Mouse (Mus musculus): ENCODE data around the gene Chp1. TPM values are rescaled to one million over a fixed set of nuclear protein-coding genes. Genes with fewer than 3 reads are reported as not detected.

Gene Chp1
- polyA plus RNA-seq, 1 experiment from 2014 or later, result 69.6 TPM

GRCm38 (mm10) chr2:119549678-119550077 is 2.2 kb downstream of the Chp1 start:
- H3K27me3 ChIP-seq (ENCODE audit: control insufficient read depth, insufficient read depth, low read depth, low read length), result no peaks in the 10 kb centered on the region
- H3K4me2 ChIP-seq (ENCODE audit: low read depth, low read length), result peak overlapping the region; percentile 92
- no peaks in the 10 kb centered on the region for H3K9me3 ChIP-seq (replicated peaks; ENCODE audit: control insufficient read depth, low read length)
- H3K27ac ChIP-seq (ENCODE audit: low read length), result no peak overlapping the region
- peaks cover 33% of the 10 kb centered on the region for H3K4me1 ChIP-seq (ENCODE audit: control insufficient read depth, low read depth, low read length)
- H3K9ac ChIP-seq (ENCODE audit: low read depth, low read length), result no peak overlapping the region; the same call in 1 of the 2 replicates
- peak overlapping the region; percentile 99 for H3K4me3 ChIP-seq (ENCODE audit: low read depth, low read length)
- no peak for ATAC-seq (ENCODE audit: low read depth)
- H3K36me3 ChIP-seq (ENCODE audit: control insufficient read depth, insufficient read depth), result no peaks in the 10 kb centered on the region
- 64% methylated on average over 2 of the region's 2 CpGs for WGBS (ENCODE audit: insufficient replicate concordance)

- H3K36me3 ChIP-seq (ENCODE audit: control insufficient read depth, insufficient read depth), result no peaks in the 10 kb centered on the region
- no peaks in the 10 kb centered on the region for H3K9me3 ChIP-seq (replicated peaks; ENCODE audit: control insufficient read depth, low read length)
- ATAC-seq (ENCODE audit: low read depth), result no peak
- H3K27me3 ChIP-seq (ENCODE audit: control insufficient read depth, insufficient read depth, low read depth, low read length), result no peaks in the 10 kb centered on the region
- peaks cover 13% of the 10 kb centered on the region for H3K4me1 ChIP-seq (ENCODE audit: control insufficient read depth, low read depth, low read length)
- H3K9ac ChIP-seq (ENCODE audit: low read depth, low read length), result no peak overlapping the region
- no peak overlapping the region for H3K4me2 ChIP-seq (ENCODE audit: low read depth, low read length)
- no peak overlapping the region for H3K27ac ChIP-seq (ENCODE audit: low read length)
- WGBS (ENCODE audit: insufficient replicate concordance), result 73% methylated on average over 3 of the region's 3 CpGs
- no peak overlapping the region for H3K4me3 ChIP-seq (ENCODE audit: low read depth, low read length)
Measured at GRCm38 (mm10) chr2:119558039-119558438, 10.5 kb downstream of the Chp1 start.

GRCm38 (mm10) chr2:119558737-119559340 is 11.3 kb downstream of the Chp1 start:
- Histone ChIP-seq H3K9ac (ENCODE audit: low read depth, low read length) (no peak overlapping the region), H3K27ac (ENCODE audit: low read length) (peak overlapping the region; percentile 63), H3K36me3 (ENCODE audit: control insufficient read depth, insufficient read depth) (no peaks in the 10 kb centered on the region), H3K4me3 (ENCODE audit: low read depth, low read length) (no peak overlapping the region), H3K9me3 (replicated peaks; ENCODE audit: control insufficient read depth, low read length) (no peaks in the 10 kb centered on the region), H3K4me1 (ENCODE audit: control insufficient read depth, low read depth, low read length) (peaks cover 10% of the 10 kb centered on the region), H3K27me3 (ENCODE audit: control insufficient read depth, insufficient read depth, low read depth, low read length) (no peaks in the 10 kb centered on the region), H3K4me2 (ENCODE audit: low read depth, low read length) (0 out of 2 replicates have a peak overlapping the region, but pooled peaks have one; percentile 7)
- ATAC-seq (ENCODE audit: low read depth), result peak; percentile 70
- 42% methylated on average over 7 of the region's 7 CpGs for WGBS (ENCODE audit: insufficient replicate concordance)

GRCm38 (mm10) chr2:119561794-119562193 is 14.3 kb downstream of the Chp1 start:
- no peak overlapping the region for H3K9ac ChIP-seq (ENCODE audit: low read depth, low read length)
- no peak for ATAC-seq (ENCODE audit: low read depth)

GRCm38 (mm10) chr2:119565284-119565683 is 17.8 kb downstream of the Chp1 start:
- Histone ChIP-seq H3K9me3 (replicated peaks; ENCODE audit: control insufficient read depth, low read length) (no peaks in the 10 kb centered on the region), H3K4me2 (ENCODE audit: low read depth, low read length) (no peak overlapping the region), H3K4me3 (ENCODE audit: low read depth, low read length) (no peak overlapping the region), H3K27ac (ENCODE audit: low read length) (no peak overlapping the region), H3K4me1 (ENCODE audit: control insufficient read depth, low read depth, low read length) (no peaks in the 10 kb centered on the region; the same call in 1 of the 2 replicates), H3K9ac (ENCODE audit: low read depth, low read length) (no peak overlapping the region), H3K36me3 (ENCODE audit: control insufficient read depth, insufficient read depth) (no peaks in the 10 kb centered on the region), H3K27me3 (ENCODE audit: control insufficient read depth, insufficient read depth, low read depth, low read length) (no peaks in the 10 kb centered on the region)
- ATAC-seq (ENCODE audit: low read depth), result no peak
- WGBS (ENCODE audit: insufficient replicate concordance), result 72% methylated on average over 4 of the region's 4 CpGs

More at GRCm38 (mm10) chr2:119561794-119562193, 14.3 kb downstream of the Chp1 start:
- Histone ChIP-seq H3K36me3 (ENCODE audit: control insufficient read depth, insufficient read depth) (no peaks in the 10 kb centered on the region), H3K27ac (ENCODE audit: low read length) (no peak overlapping the region), H3K4me1 (ENCODE audit: control insufficient read depth, low read depth, low read length) (peaks cover 10% of the 10 kb centered on the region), H3K9me3 (replicated peaks; ENCODE audit: control insufficient read depth, low read length) (no peaks in the 10 kb centered on the region), H3K4me3 (ENCODE audit: low read depth, low read length) (no peak overlapping the region), H3K27me3 (ENCODE audit: control insufficient read depth, insufficient read depth, low read depth, low read length) (no peaks in the 10 kb centered on the region), H3K4me2 (ENCODE audit: low read depth, low read length) (no peak overlapping the region)
- WGBS (ENCODE audit: insufficient replicate concordance), result 37% methylated on average over 3 of the region's 3 CpGs

GRCm38 (mm10) chr2:119566182-119566855 is 18.8 kb downstream of the Chp1 start:
- no peaks in the 10 kb centered on the region for H3K9me3 ChIP-seq (replicated peaks; ENCODE audit: control insufficient read depth, low read length)
- H3K4me2 ChIP-seq (ENCODE audit: low read depth, low read length), result 0 out of 2 replicates have a peak overlapping the region, but pooled peaks have one; percentile 10
- H3K9ac ChIP-seq (ENCODE audit: low read depth, low read length), result no peak overlapping the region
- peak; percentile 61 for ATAC-seq (ENCODE audit: low read depth)
- 71% methylated on average over 7 of the region's 7 CpGs for WGBS (ENCODE audit: insufficient replicate concordance)
- H3K27ac ChIP-seq (ENCODE audit: low read length), result no peak overlapping the region
- H3K36me3 ChIP-seq (ENCODE audit: control insufficient read depth, insufficient read depth), result no peaks in the 10 kb centered on the region
- H3K4me1 ChIP-seq (ENCODE audit: control insufficient read depth, low read depth, low read length), result no peaks in the 10 kb centered on the region; the same call in 1 of the 2 replicates
- no peaks in the 10 kb centered on the region for H3K27me3 ChIP-seq (ENCODE audit: control insufficient read depth, insufficient read depth, low read depth, low read length)
- H3K4me3 ChIP-seq (ENCODE audit: low read depth, low read length), result no peak overlapping the region

- no peaks in the 10 kb centered on the region; the same call in 1 of the 2 replicates for H3K36me3 ChIP-seq (ENCODE audit: control insufficient read depth, insufficient read depth)
- no peaks in the 10 kb centered on the region; the same call in 1 of the 2 replicates for H3K4me1 ChIP-seq (ENCODE audit: control insufficient read depth, low read depth, low read length)
- H3K9me3 ChIP-seq (replicated peaks; ENCODE audit: control insufficient read depth, low read length), result no peaks in the 10 kb centered on the region
- WGBS (ENCODE audit: insufficient replicate concordance), result 58% methylated on average over 1 of the region's 1 CpGs
- H3K4me3 ChIP-seq (ENCODE audit: low read depth, low read length), result no peak overlapping the region
- no peak overlapping the region for H3K9ac ChIP-seq (ENCODE audit: low read depth, low read length)
- no peak overlapping the region for H3K27ac ChIP-seq (ENCODE audit: low read length)
- no peaks in the 10 kb centered on the region for H3K27me3 ChIP-seq (ENCODE audit: control insufficient read depth, insufficient read depth, low read depth, low read length)
- no peak for ATAC-seq (ENCODE audit: low read depth)
- no peak overlapping the region for H3K4me2 ChIP-seq (ENCODE audit: low read depth, low read length)
Measured at GRCm38 (mm10) chr2:119572471-119572870, 25.0 kb downstream of the Chp1 start.

- Histone ChIP-seq H3K36me3 (ENCODE audit: control insufficient read depth, insufficient read depth) (no peaks in the 10 kb centered on the region), H3K4me2 (ENCODE audit: low read depth, low read length) (no peak overlapping the region), H3K9me3 (replicated peaks; ENCODE audit: control insufficient read depth, low read length) (no peaks in the 10 kb centered on the region), H3K4me1 (ENCODE audit: control insufficient read depth, low read depth, low read length) (no peaks in the 10 kb centered on the region), H3K4me3 (ENCODE audit: low read depth, low read length) (no peak overlapping the region), H3K27me3 (ENCODE audit: control insufficient read depth, insufficient read depth, low read depth, low read length) (no peaks in the 10 kb centered on the region), H3K27ac (ENCODE audit: low read length) (peak overlapping the region; percentile 26; the same call in 1 of the 2 replicates), H3K9ac (ENCODE audit: low read depth, low read length) (no peak overlapping the region)
- 79% methylated on average over 3 of the region's 3 CpGs for WGBS (ENCODE audit: insufficient replicate concordance)
- peak; percentile 85 for ATAC-seq (ENCODE audit: low read depth)
Measured at GRCm38 (mm10) chr2:119581571-119581970, 34.1 kb downstream of the Chp1 start.

- Histone ChIP-seq H3K27me3 (ENCODE audit: control insufficient read depth, insufficient read depth, low read depth, low read length) (no peaks in the 10 kb centered on the region), H3K4me2 (ENCODE audit: low read depth, low read length) (no peak overlapping the region), H3K9me3 (replicated peaks; ENCODE audit: control insufficient read depth, low read length) (no peaks in the 10 kb centered on the region), H3K4me3 (ENCODE audit: low read depth, low read length) (no peak overlapping the region), H3K27ac (ENCODE audit: low read length) (no peak overlapping the region), H3K4me1 (ENCODE audit: control insufficient read depth, low read depth, low read length) (no peaks in the 10 kb centered on the region), H3K9ac (ENCODE audit: low read depth, low read length) (no peak overlapping the region), H3K36me3 (ENCODE audit: control insufficient read depth, insufficient read depth) (no peaks in the 10 kb centered on the region)
- whole genome bisulfite sequencing (ENCODE audit: insufficient replicate concordance), result 6% methylated on average over 2 of the region's 2 CpGs
- ATAC-seq (ENCODE audit: low read depth), result no peak
Measured at GRCm38 (mm10) chr2:119583439-119583838, 35.9 kb downstream of the Chp1 start.

All from liver, embryonic 16.5 days (tissue).